Mouse (Mus musculus): ENCODE measurements around the gene Pars2.

Pars2 gene

DNA sequence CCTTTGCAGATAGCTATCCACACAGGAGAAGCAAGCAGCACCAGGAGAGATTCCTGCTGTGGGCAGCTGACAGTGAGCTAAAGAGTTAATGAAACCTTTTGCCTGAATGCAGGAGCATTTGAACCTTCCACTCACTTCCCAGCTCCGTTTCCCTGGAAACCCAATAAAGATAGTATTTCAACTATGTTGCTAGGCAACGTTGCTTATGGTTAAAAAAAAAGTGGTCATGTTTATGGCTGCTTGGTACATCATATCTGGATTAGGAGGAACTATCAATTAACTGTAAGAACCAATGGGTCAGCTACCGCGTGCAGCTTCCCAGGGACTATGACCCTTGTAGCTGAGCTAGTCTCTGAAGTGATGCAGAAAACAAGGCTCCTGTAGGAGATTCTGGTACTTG, 49.9 kb downstream of the Pars2 start:
- DNase-seq (ENCODE audit: low read depth, low spot score), result no peak

DNA sequence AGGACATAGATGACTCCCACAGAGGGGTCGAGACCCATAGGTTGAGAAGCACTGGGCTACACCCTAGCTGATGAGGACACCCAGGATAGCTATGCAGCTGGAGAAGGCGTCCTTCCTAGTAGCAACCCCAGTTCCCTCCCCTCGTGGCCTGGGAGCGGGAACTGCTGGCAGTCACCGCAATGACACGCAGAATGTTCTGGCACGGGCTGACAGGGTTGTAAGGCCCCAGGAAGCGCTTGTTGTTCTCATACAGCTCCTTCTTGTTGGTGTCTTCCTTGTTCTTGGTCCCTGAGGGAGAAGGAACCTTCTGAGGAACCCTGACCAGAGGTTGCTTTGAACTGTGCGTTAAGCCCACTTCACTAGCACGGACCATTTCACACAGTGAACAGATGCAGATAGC, 53.1 kb downstream of the Pars2 start:
- DNase-seq (ENCODE audit: low read depth, low spot score), result no peak

DNA sequence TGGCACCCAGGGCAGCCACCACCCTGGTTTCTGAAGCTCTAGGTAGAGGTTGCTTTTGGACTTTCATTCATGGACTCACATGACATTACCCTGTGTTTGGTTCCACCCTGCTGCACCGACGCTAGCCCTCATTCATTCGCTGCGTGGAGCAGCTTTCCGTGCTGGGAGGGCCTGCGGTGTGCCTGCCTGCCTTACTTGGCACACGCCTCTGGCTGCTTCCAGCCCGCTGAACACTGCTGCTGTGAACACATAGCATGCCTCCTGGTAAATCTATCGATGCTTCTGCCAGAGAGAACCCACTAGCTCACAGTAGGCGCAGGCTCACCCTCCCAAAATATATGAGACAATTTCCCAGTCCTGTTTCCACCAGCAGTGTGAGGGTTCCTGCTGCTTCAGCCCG, 53.5 kb downstream of the Pars2 start:
- no peak for DNase-seq (ENCODE audit: low read depth, low spot score)

Data from skeletal muscle tissue, adult 2 months (tissue).